Mouse (Mus musculus): Measurements from ENCODE around the gene Ppm1j. TPM values are rescaled to one million over a fixed set of nuclear protein-coding genes. Genes with fewer than 3 reads are reported as not detected.
A peak's percentile ranks its signal among the peaks of the same experiment; 100 is the strongest.

Gene Ppm1j
- polyA plus RNA-seq, 1 experiment from 2014 or later, result 1.2 TPM

- peak; percentile 40 for ATAC-seq (replicated peaks; ENCODE audit: low FRiP score)
- 3% methylated on average over 10 of the region's 10 CpGs for WGBS
- peak; percentile 69 for DNase-seq (ENCODE audit: low spot score)
- H3K4me2 ChIP-seq (ENCODE audit: low read depth, low read length, severe bottlenecking), result peak overlapping the region; percentile 88
- H3K9ac ChIP-seq (ENCODE audit: low read length), result peak overlapping the region; percentile 69
- H3K4me3 ChIP-seq (ENCODE audit: low read depth, low read length), result peak overlapping the region; percentile 55
- H3K9me3 ChIP-seq (ENCODE audit: control insufficient read depth, low read length), result no peaks in the 10 kb centered on the region
- no peak overlapping the region; the same call in 1 of the 2 replicates for H3K27ac ChIP-seq (ENCODE audit: low read depth, low read length)
- H3K4me1 ChIP-seq (replicated peaks; ENCODE audit: control insufficient read depth, insufficient read depth, low read length), result peaks cover 22% of the 10 kb centered on the region
- no peaks in the 10 kb centered on the region for H3K36me3 ChIP-seq (ENCODE audit: control insufficient read depth, insufficient read depth, low read length)
- H3K27me3 ChIP-seq (ENCODE audit: control insufficient read depth, insufficient read depth, low read length), result peaks cover 3% of the 10 kb centered on the region; the same call in 1 of the 2 replicates
These were observed 8.4 kb downstream of the Ppm1j start for GRCm38 (mm10) chr3:104789312-104789605.

GRCm38 (mm10) chr3:104789822-104790221, 9.0 kb downstream of the Ppm1j start:
- Histone ChIP-seq H3K4me3 (ENCODE audit: low read depth, low read length) (peak overlapping the region; percentile 55), H3K4me2 (ENCODE audit: low read depth, low read length, severe bottlenecking) (peak overlapping the region; percentile 88), H3K27me3 (ENCODE audit: control insufficient read depth, insufficient read depth, low read length) (no peaks in the 10 kb centered on the region), H3K36me3 (ENCODE audit: control insufficient read depth, insufficient read depth, low read length) (no peaks in the 10 kb centered on the region), H3K4me1 (replicated peaks; ENCODE audit: control insufficient read depth, insufficient read depth, low read length) (peaks cover 22% of the 10 kb centered on the region), H3K9me3 (ENCODE audit: control insufficient read depth, low read length) (no peaks in the 10 kb centered on the region), H3K27ac (ENCODE audit: low read depth, low read length) (no peak overlapping the region), H3K9ac (ENCODE audit: low read length) (peak overlapping the region; percentile 69)
- ATAC-seq (replicated peaks; ENCODE audit: low FRiP score) (no peak), DNase-seq (ENCODE audit: low spot score) (no peak)
- 35% methylated on average over 13 of the region's 13 CpGs for WGBS

- no peak for ATAC-seq (replicated peaks; ENCODE audit: low FRiP score)
- peak overlapping the region; percentile 69 for H3K9ac ChIP-seq (ENCODE audit: low read length)
- H3K4me1 ChIP-seq (replicated peaks; ENCODE audit: control insufficient read depth, insufficient read depth, low read length), result peaks cover 23% of the 10 kb centered on the region
- 16% methylated on average over 6 of the region's 6 CpGs for WGBS
- H3K27me3 ChIP-seq (ENCODE audit: control insufficient read depth, insufficient read depth, low read length), result no peaks in the 10 kb centered on the region
- no peaks in the 10 kb centered on the region for H3K9me3 ChIP-seq (ENCODE audit: control insufficient read depth, low read length)
- DNase-seq (ENCODE audit: low spot score), result no peak
- peak overlapping the region; percentile 55 for H3K4me3 ChIP-seq (ENCODE audit: low read depth, low read length)
- H3K36me3 ChIP-seq (ENCODE audit: control insufficient read depth, insufficient read depth, low read length), result no peaks in the 10 kb centered on the region; the same call in 1 of the 2 replicates
- H3K4me2 ChIP-seq (ENCODE audit: low read depth, low read length, severe bottlenecking), result peak overlapping the region; percentile 88
- H3K27ac ChIP-seq (ENCODE audit: low read depth, low read length), result no peak overlapping the region
These were observed 9.6 kb downstream of the Ppm1j start for GRCm38 (mm10) chr3:104790401-104790937.

GRCm38 (mm10) chr3:104791017-104791416, 10.2 kb downstream of the Ppm1j start:
- Histone ChIP-seq H3K4me2 (ENCODE audit: low read depth, low read length, severe bottlenecking) (peak overlapping the region; percentile 88), H3K9me3 (ENCODE audit: control insufficient read depth, low read length) (no peaks in the 10 kb centered on the region), H3K9ac (ENCODE audit: low read length) (peak overlapping the region; percentile 69; the same call in 1 of the 2 replicates), H3K4me1 (replicated peaks; ENCODE audit: control insufficient read depth, insufficient read depth, low read length) (peaks cover 24% of the 10 kb centered on the region), H3K36me3 (ENCODE audit: control insufficient read depth, insufficient read depth, low read length) (no peaks in the 10 kb centered on the region; the same call in 1 of the 2 replicates), H3K4me3 (ENCODE audit: low read depth, low read length) (no peak overlapping the region), H3K27me3 (ENCODE audit: control insufficient read depth, insufficient read depth, low read length) (no peaks in the 10 kb centered on the region), H3K27ac (ENCODE audit: low read depth, low read length) (no peak overlapping the region)
- DNase-seq (ENCODE audit: low spot score) (no peak), ATAC-seq (replicated peaks; ENCODE audit: low FRiP score) (no peak)
- WGBS, result 22% methylated on average over 4 of the region's 4 CpGs

- 93% methylated on average over 8 of the region's 8 CpGs for WGBS
- no peak overlapping the region for H3K4me2 ChIP-seq (ENCODE audit: low read depth, low read length, severe bottlenecking)
These were observed 10.8 kb downstream of the Ppm1j start for GRCm38 (mm10) chr3:104791671-104792070.

GRCm38 (mm10) chr3:104792360-104793270, 11.8 kb downstream of the Ppm1j start:
- H3K4me3 ChIP-seq (ENCODE audit: low read depth, low read length), result no peak overlapping the region
- H3K4me1 ChIP-seq (replicated peaks; ENCODE audit: control insufficient read depth, insufficient read depth, low read length), result peaks cover 24% of the 10 kb centered on the region
- 82% methylated on average over 15 of the region's 15 CpGs for WGBS
- no peaks in the 10 kb centered on the region; the same call in 1 of the 2 replicates for H3K36me3 ChIP-seq (ENCODE audit: control insufficient read depth, insufficient read depth, low read length)
- no peak for ATAC-seq (replicated peaks; ENCODE audit: low FRiP score)
- no peak overlapping the region for H3K27ac ChIP-seq (ENCODE audit: low read depth, low read length)
- H3K9ac ChIP-seq (ENCODE audit: low read length), result no peak overlapping the region
- H3K9me3 ChIP-seq (ENCODE audit: control insufficient read depth, low read length), result no peaks in the 10 kb centered on the region
- H3K27me3 ChIP-seq (ENCODE audit: control insufficient read depth, insufficient read depth, low read length), result no peaks in the 10 kb centered on the region
- DNase-seq (ENCODE audit: low spot score), result no peak
- no peak overlapping the region for H3K4me2 ChIP-seq (ENCODE audit: low read depth, low read length, severe bottlenecking)

More at GRCm38 (mm10) chr3:104791671-104792070, 10.8 kb downstream of the Ppm1j start:
- Histone ChIP-seq H3K9ac (ENCODE audit: low read length) (no peak overlapping the region), H3K36me3 (ENCODE audit: control insufficient read depth, insufficient read depth, low read length) (no peaks in the 10 kb centered on the region; the same call in 1 of the 2 replicates), H3K4me3 (ENCODE audit: low read depth, low read length) (no peak overlapping the region), H3K4me1 (replicated peaks; ENCODE audit: control insufficient read depth, insufficient read depth, low read length) (peaks cover 24% of the 10 kb centered on the region), H3K27ac (ENCODE audit: low read depth, low read length) (no peak overlapping the region), H3K9me3 (ENCODE audit: control insufficient read depth, low read length) (no peaks in the 10 kb centered on the region), H3K27me3 (ENCODE audit: control insufficient read depth, insufficient read depth, low read length) (no peaks in the 10 kb centered on the region)
- DNase-seq (ENCODE audit: low spot score), result no peak
- ATAC-seq (replicated peaks; ENCODE audit: low FRiP score), result no peak

GRCm38 (mm10) chr3:104793871-104794828, 13.3 kb downstream of the Ppm1j start:
- H3K36me3 ChIP-seq (ENCODE audit: control insufficient read depth, insufficient read depth, low read length), result no peaks in the 10 kb centered on the region; the same call in 1 of the 2 replicates
- H3K27me3 ChIP-seq (ENCODE audit: control insufficient read depth, insufficient read depth, low read length), result no peaks in the 10 kb centered on the region
- H3K4me1 ChIP-seq (replicated peaks; ENCODE audit: control insufficient read depth, insufficient read depth, low read length), result peaks cover 23% of the 10 kb centered on the region

GRCm38 (mm10) chr3:104794953-104795470, 14.2 kb downstream of the Ppm1j start:
- no peak for ATAC-seq (replicated peaks; ENCODE audit: low FRiP score)
- no peak overlapping the region for H3K9ac ChIP-seq (ENCODE audit: low read length)
- DNase-seq (ENCODE audit: low spot score), result no peak
- H3K4me3 ChIP-seq (ENCODE audit: low read depth, low read length), result no peak overlapping the region
- H3K4me2 ChIP-seq (ENCODE audit: low read depth, low read length, severe bottlenecking), result no peak overlapping the region
- H3K9me3 ChIP-seq (ENCODE audit: control insufficient read depth, low read length), result no peaks in the 10 kb centered on the region
- peaks cover 21% of the 10 kb centered on the region for H3K4me1 ChIP-seq (replicated peaks; ENCODE audit: control insufficient read depth, insufficient read depth, low read length)
- no peaks in the 10 kb centered on the region for H3K27me3 ChIP-seq (ENCODE audit: control insufficient read depth, insufficient read depth, low read length)
- no peaks in the 10 kb centered on the region; the same call in 1 of the 2 replicates for H3K36me3 ChIP-seq (ENCODE audit: control insufficient read depth, insufficient read depth, low read length)
- H3K27ac ChIP-seq (ENCODE audit: low read depth, low read length), result no peak overlapping the region
- 72% methylated on average over 12 of the region's 12 CpGs for WGBS

More at GRCm38 (mm10) chr3:104793871-104794828, 13.3 kb downstream of the Ppm1j start:
- H3K4me3 ChIP-seq (ENCODE audit: low read depth, low read length), result no peak overlapping the region
- ATAC-seq (replicated peaks; ENCODE audit: low FRiP score) (peak; percentile 91), DNase-seq (ENCODE audit: low spot score) (peak; percentile 92)
- peak overlapping the region; percentile 57 for H3K27ac ChIP-seq (ENCODE audit: low read depth, low read length)
- WGBS, result 64% methylated on average over 20 of the region's 20 CpGs
- no peak overlapping the region for H3K9ac ChIP-seq (ENCODE audit: low read length)
- H3K4me2 ChIP-seq (ENCODE audit: low read depth, low read length, severe bottlenecking), result 0 out of 2 replicates have a peak overlapping the region, but pooled peaks have one; percentile 18
- no peaks in the 10 kb centered on the region for H3K9me3 ChIP-seq (ENCODE audit: control insufficient read depth, low read length)
